Mouse (Mus musculus) kidney, adult 18-20 months (tissue): ENCODE measurements around the gene Prkar2b.

Experiments
- DNase-seq: peaks from one replicate; pipeline ENCODE4 v3.0.0; 2021

Prkar2b gene

GRCm38 (mm10) chr12:32061090-32061930, at the start of gene Prkar2b:
TSS of gene Prkar2b (minus strand) at chr12:32061296.
- peak; percentile 86 for DNase-seq

DNA sequence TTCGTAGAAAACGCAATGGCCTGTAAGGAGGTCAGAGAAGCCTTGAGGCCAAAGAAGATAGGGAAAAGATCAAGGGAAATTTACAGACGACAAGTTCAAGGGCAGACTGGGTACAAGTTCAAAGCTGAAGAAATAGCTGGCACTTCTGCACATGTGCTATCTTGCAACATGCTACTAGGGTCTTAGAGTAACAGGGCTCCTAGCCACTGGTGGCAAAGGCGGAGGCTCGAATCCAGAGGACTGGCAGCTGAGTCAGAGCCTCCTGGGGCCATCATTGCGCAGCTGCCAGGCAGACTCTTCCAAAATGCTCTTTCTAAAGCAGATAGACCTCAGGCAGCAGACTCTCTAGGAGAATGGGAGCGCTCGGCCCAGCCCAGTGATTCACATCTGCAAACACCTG, 48.1 kb upstream of the Prkar2b start:
- no peak for DNase-seq

DNA sequence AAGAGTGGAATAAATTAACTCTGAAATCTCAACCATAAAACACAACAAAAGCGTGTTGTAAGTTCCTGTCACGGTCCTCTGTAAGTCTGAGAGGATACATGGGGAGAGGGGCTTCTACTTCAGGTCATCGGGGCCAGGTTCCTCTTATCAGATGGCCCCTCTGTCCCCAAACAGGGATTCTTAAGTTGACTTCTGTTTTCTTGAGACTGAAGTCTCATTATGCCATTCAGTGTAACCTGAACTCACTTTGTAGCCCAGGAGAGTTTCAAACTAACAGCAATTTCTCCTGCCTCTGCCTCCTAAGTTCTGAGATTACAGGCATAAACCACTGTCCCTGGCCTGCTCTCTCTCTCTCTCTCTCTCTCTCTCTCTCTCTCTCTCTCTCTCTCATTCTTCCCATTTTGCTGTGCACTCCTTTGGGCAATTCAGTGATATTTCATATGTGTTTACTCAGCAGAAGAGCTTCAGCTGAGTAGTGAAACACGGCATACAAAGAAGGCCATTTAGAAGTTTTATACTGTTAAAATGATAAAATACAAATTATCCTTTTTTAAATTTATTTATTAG, 43.9 kb upstream of the Prkar2b start:
- DNase-seq: no peak

DNA sequence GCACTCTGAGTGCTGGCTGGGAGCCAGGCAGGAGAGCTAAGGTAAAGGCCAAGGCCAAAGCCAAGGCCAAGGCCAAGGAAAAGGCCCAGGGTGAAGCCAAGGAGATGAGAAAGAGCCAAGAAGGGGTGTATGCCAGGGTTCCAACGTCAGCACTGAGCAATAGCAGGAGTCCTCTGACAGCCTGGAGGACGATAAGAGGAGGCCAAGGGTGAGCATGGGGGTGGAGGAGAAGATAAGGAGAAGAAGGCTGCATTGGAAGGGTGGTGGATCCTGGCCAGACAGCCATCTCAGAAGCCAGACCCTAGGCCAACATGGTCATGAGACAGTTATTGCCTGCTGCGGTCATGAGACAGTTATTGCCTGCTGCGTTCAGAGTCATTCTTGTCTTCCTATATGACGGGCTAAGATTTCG, 43.4 kb upstream of the Prkar2b start:
- DNase-seq: no peak

DNA sequence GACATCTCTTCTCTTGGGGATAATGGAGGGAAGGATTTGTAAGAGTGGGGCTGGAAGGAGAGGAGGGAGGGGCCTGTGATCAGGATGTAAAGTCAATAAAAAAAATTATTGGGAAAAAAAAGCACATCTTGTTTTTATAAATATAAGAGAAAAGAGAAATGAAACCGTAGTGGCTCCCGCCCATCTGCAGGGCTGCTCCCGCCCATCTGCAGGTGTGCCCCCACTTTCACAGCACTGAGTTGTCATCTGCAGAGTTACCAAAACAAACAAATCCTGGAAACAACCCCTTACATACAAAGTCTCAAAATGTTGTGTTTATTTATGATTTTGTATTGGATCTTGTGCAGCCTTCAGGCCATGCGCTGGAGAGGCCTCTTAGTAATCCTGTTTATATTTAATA, 40.2 kb upstream of the Prkar2b start:
- DNase-seq: no peak

- no peak for DNase-seq
Observed at GRCm38 (mm10) chr12:32099686-32100206, 38.6 kb upstream of the Prkar2b start.

- DNase-seq: no peak
Observed at GRCm38 (mm10) chr12:32098596-32098995, 37.5 kb upstream of the Prkar2b start.

DNA sequence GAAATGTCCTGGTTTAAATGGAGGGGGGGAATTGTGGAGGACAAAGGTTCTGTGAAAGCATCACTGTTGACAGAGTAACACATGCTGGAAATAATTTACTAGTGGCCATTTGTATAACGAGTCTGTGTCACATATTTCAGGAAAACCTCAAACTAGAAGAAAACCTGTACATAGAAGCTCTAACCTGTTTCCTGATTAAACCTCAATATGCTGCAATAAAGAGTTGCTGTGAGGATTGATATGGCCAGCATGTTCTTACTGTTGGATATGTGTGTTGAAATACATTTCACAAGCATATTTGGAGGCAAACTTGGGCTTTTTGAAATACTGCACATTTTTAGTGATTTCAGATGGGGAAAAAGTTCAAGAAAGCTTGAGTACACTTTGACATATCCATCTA, 36.0 kb upstream of the Prkar2b start:
- no peak for DNase-seq

DNA sequence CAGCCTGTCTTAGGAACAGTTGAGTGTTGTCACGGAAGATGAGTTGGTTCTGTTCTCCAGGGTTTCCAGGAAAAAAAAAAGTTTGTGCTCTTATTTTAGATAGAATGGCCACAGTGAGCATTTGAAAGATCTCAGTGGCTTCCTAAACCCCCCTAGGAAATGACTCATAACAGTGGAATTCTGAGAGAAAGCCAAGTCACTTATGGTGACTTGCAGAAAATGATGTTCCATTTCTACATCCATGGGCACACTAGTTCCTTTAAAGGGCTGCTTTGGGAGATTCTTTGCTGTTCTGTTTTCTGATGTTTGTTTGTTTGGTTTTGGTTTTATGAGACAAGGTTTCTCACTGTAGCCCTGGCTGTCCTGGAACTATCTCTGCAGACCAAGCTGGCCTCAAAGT, 34.1 kb upstream of the Prkar2b start:
- no peak for DNase-seq

GRCm38 (mm10) chr12:32092452-32092851, 31.4 kb upstream of the Prkar2b start:
- DNase-seq: no peak

DNA sequence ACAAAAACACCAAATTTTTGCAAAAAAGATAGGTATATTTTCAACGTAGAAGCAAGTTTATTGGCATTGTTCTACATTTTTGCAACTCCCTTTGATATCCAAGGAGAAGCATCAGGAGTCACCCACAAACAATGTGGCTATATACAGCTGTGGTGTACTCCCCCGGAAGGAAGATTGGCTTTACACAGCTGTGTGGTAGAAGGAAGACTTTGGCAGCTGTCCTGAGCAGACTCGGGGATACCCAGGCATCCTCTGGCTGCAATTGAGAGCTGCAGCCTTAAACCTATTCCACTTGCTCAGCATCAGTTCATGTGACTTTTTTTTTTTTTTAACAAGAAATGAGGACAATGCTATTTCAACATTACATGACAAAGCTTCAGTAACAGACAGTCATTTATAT, 27.5 kb upstream of the Prkar2b start:
- no peak for DNase-seq

DNA sequence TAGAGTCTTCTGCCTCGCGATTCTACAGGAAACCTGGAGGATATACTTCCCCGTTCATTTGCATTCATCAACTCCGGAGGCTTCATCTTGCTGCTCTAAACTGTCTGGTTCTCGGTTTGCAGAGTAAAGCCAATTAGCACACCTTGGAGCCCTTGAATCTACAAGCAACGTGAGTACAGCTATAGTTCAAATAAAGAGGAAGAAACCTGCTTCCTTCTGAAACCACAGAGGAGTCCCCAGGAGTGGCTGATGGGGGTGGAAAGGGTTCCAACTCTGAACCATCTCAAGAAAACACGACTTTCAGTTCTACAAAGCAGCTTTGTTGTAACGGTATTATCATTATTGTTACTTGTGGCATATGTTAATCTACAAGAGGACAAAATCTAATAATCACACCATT, 26.2 kb upstream of the Prkar2b start:
- DNase-seq: no peak

DNA sequence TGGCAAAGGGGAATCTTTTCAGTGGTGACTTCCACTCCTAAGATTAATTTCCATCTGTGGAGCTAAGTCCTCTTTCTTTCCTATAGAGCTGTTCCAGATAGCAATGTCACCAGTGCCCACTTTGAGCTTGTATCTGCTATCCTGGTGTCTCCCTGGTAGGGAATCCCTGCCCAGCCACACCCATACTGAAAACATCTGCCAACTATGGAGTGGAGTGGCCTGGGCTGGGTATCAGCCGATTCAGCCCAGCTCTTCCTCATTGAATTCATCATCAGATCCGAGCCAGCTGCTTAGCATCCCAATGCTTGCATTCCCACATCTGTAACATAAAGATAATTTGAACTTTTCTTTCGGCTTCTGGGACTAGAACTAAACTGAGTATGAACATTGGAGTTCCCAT, 25.8 kb upstream of the Prkar2b start:
- no peak for DNase-seq

- no peak for DNase-seq
Observed at GRCm38 (mm10) chr12:32085856-32086255, 24.8 kb upstream of the Prkar2b start.

- no peak for DNase-seq
Observed at GRCm38 (mm10) chr12:32085189-32085588, 24.1 kb upstream of the Prkar2b start.

GRCm38 (mm10) chr12:32084601-32085000, 23.5 kb upstream of the Prkar2b start:
- no peak for DNase-seq

DNA sequence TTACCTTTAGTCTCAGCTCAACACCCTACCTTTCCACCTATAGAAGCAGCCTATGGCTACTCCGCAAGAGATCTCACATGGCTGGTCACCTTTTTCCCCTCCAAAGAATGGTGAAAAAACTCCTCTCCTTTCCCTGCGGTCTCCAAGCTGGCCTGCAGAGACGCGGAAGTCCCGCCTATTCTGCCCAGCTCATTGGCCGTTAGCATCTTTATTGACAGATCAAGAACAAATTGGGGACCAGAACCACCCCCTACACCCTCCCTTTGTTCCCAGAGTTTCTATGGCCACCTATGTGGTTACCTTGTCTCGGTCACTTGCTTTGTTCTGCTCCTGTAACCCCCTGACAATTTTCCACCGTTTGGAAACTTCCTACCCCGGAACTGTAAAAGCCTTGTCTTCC, 19.6 kb upstream of the Prkar2b start:
- no peak for DNase-seq

GRCm38 (mm10) chr12:32077403-32077802, 16.3 kb upstream of the Prkar2b start:
- no peak for DNase-seq

DNA sequence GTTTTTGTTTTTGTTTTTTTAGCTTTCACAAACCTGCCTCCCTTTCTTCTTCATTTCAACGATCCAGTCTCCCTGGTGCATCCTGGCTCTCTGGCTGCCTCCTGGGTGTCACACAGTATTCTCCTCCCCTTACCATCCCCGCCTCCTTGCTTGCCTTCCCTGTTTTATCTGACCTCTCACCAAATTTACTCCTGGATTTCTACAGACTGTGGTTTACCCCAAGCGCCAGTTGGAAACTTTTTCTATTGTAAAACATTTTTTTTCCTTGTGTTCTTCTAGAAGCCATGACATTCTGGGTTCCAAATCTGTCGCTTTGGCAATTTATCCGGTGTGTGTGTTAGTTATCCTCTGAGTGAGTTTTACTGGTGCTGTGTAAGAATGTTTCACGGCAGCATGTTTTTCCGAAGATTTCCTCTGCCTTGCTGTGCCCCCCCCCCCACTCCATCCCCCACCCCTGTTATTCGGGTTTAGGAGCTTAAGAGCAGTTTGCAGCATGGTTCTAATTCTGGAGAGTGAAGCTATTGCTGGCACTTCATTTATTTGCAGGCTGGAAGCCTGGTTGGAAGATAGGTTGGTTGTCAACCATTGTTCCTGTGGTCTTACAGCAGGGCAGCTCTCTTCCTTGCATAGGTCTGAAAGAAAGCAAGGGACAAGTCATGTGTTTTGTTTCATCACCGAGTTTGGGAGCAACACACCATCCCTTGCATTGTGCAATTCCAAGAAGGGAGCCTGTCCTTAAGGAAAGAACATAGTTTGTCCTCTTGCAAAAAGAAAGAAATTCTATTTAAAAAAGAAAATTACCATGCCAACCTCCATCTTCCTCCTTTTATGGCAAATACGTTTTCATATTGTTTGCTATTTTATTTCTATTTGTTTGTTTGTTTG, 15.0 kb upstream of the Prkar2b start:
- no peak for DNase-seq

GRCm38 (mm10) chr12:32074271-32074670, 13.2 kb upstream of the Prkar2b start:
- DNase-seq: no peak

- no peak for DNase-seq
Observed at GRCm38 (mm10) chr12:32066004-32066403, 4.9 kb upstream of the Prkar2b start.

DNA sequence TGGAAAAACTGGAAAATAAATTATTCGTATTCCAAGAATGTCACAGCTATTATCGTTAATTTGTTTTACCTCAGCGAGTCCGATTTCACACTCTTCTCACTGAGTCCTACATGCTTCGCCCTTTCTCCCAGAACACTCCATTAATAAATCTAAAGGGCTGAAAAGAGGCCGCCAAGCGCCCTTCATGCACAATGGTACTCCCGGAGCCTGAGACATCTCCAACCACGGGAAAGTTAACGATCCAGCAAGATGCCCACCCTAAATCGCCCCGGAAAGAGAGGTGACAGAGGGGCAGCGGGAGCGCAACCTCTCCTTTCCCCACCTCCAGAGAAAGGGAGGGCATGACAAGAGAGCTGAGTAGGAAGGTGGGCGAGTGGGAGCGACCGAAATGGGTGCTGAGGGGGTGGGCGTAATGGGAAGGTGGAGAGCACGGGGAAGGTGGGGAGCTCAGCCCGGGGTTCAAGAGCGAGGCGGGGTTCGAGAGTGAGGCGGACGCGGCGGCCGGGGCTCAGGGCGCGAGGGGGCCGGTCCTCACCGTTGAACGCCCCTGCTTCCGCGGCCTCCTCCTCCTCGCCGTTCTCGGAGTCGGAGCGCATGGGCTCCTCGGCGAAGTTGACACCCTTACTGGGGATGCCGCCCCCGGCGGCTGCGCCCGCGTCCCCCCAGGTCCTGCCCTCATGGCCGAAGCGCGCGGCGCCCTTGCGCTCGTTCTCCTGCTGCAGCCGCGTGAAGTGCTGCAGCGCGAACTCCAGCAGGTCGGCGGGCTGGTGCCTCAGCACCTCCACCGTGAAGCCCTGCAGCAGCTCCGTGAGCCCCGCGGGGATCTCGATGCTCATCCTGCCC, 628 bp downstream of the Prkar2b start:
- DNase-seq: peak; percentile 8
